Mouse (Mus musculus) forebrain, embryonic 15.5 days (tissue): ENCODE measurements around the gene Coro7. TPM values are rescaled to one million over a fixed set of nuclear protein-coding genes. Genes with fewer than 3 reads are reported as not detected.

Experiments used
- ATAC-seq: fragments of 200-750 bp; cut with Nextera tagmentation; replicated peaks from 2 replicates; pipeline ENCODE4 v1.8.0; 2017; ENCODE audit warnings: mild to moderate bottlenecking, moderate TSS enrichment, moderate library complexity
- H3K27ac ChIP-seq: fragments of 300-500 bp; sonication (generic); replicated peaks from 2 replicates; pipeline ENCODE4 v1.5.1; 2015; ENCODE audit warnings: mild to moderate bottlenecking, inconsistent platforms
- H3K27me3 ChIP-seq: fragments of 300-500 bp; sonication (generic); 2 replicates; pipeline ENCODE4 v1.6.1; 2015; ENCODE audit warnings: inconsistent platforms
- H3K36me3 ChIP-seq: fragments of 300-500 bp; sonication (generic); 2 replicates; pipeline ENCODE4 v1.6.1; 2015; ENCODE audit warnings: mild to moderate bottlenecking, inconsistent platforms
- H3K4me1 ChIP-seq: fragments of 300-500 bp; sonication (generic); 2 replicates; pipeline ENCODE4 v1.6.1; 2015; ENCODE audit warnings: inconsistent platforms
- H3K4me2 ChIP-seq: fragments of 300-500 bp; sonication (generic); replicated peaks from 2 replicates; pipeline ENCODE4 v1.6.1; 2015; ENCODE audit warnings: mild to moderate bottlenecking, inconsistent platforms
- H3K4me3 ChIP-seq: fragments of 300-500 bp; sonication (generic); 2 replicates; pipeline ENCODE4 v1.5.1; 2015; ENCODE audit warnings: mild to moderate bottlenecking, inconsistent platforms
- H3K9ac ChIP-seq: fragments of 300-500 bp; sonication (generic); replicated peaks from 2 replicates; pipeline ENCODE4 v1.6.1; 2015; ENCODE audit warnings: mild to moderate bottlenecking, inconsistent platforms
- H3K9me3 ChIP-seq: fragments of 300-500 bp; sonication (generic); 2 replicates; pipeline ENCODE4 v1.6.1; 2016; ENCODE audit warnings: inconsistent platforms
- WGBS: fragments of 180-500 bp; shearing (Covaris S2); methylation state at CpG from one replicate; pipeline ENCODE4 v1.1.7; 2015; ENCODE audit warnings: mixed read lengths; 5-methylcytosine and 5-hydroxymethylcytosine counted together
- polyA plus RNA-seq: library from polyadenylated mRNA; unstranded; fragments of >200 nt; fragmentation: Nextera tagmentation; extraction: Ambion mirVana; gene quantifications from 2 replicates; pipeline ENCODE4 v1.2.1, GENCODE M21; 2015

Coro7 gene
- polyA plus RNA-seq, 1 experiment from 2014 or later: 25.0 TPM

GRCm38 (mm10) chr16:4629950-4630349 lies 49.6 kb downstream of the Coro7 start:
- Histone ChIP-seq H3K27ac (no peak overlapping the region), H3K4me2 (no peak overlapping the region), H3K36me3 (no peaks in the 10 kb centered on the region), H3K27me3 (no peaks in the 10 kb centered on the region), H3K4me3 (no peak overlapping the region), H3K9ac (no peak overlapping the region), H3K4me1 (0 out of 2 replicates have a peak, but pooled peaks cover 4% of the 10 kb centered on the region), H3K9me3 (no peaks in the 10 kb centered on the region)
- ATAC-seq: no peak
- 24% methylated on average over 6 of the region's 6 CpGs for WGBS

GRCm38 (mm10) chr16:4628898-4629419 lies 50.6 kb downstream of the Coro7 start:
- ATAC-seq: no peak
- no peak overlapping the region for H3K4me3 ChIP-seq
- WGBS: 92% methylated on average over 9 of the region's 9 CpGs
- peaks cover 6% of the 10 kb centered on the region for H3K4me1 ChIP-seq
- no peaks in the 10 kb centered on the region for H3K9me3 ChIP-seq
- no peak overlapping the region for H3K9ac ChIP-seq
- no peak overlapping the region for H3K4me2 ChIP-seq
- no peak overlapping the region for H3K27ac ChIP-seq
- H3K36me3 ChIP-seq: no peaks in the 10 kb centered on the region
- H3K27me3 ChIP-seq: no peaks in the 10 kb centered on the region

DNA sequence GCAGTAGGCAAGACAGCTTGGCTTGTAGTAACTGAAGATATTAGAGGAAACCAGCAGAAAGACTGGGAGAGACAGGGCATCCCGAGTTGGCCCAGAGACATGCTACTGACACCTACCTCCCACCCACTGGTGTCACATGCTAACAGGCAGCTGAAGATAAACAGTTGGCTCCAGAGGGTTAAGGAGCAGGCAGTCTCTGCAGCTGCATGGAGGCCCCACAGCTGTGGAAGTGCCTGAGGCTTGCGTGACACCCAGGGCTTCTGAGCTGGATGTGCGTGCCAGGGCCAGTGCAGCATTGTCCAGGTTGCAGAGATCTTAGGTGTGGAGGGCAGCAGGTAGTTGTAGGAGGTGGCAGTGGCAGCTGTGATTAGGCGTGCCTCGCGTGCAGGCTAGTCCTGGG lies 52.5 kb downstream of the Coro7 start:
- Histone ChIP-seq H3K27ac (no peak overlapping the region), H3K4me2 (no peak overlapping the region), H3K4me3 (no peak overlapping the region), H3K27me3 (no peaks in the 10 kb centered on the region), H3K36me3 (no peaks in the 10 kb centered on the region), H3K4me1 (peaks cover 24% of the 10 kb centered on the region), H3K9me3 (no peaks in the 10 kb centered on the region), H3K9ac (no peak overlapping the region)
- 88% methylated on average over 6 of the region's 6 CpGs for WGBS
- ATAC-seq: no peak

DNA sequence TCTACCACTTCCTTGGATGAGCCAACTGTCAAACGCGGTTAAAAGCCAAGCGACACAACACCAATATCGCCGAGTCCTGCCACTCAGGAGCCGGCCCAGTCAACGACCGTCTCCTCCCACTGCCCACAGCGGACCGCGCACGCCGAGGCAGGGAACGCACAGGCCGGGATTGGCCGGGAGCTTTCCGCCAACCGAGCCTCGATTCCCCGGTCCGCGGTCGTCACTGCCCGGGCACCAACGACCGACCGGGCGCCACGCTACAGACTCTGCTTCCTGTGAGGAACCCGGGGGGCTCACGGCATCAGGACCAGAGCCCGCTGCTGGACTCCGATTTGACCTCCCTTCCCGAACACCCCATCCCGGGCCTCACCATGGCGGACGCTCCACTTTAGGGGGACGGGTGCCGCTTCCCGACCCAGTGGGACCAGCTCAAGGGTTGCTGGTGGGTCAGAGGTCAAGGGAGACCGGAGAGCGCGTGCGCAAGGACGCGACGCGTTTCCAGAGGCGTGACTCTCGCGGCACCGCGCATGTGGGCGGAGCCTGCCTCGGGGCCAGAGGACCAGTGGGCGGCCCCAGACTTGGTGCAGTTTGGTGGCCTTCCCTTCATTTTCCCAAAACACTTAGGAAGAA lies 55.0 kb downstream of the Coro7 start, which contains the start of gene Pam16:
TSS of gene Pam16 (minus strand) at position 508 of the 630 bp plus-strand sequence.
- WGBS: under 1% methylated on average over 56 of the region's 56 CpGs
- H3K4me3 ChIP-seq: peak within 1 kb of the TSS; percentile 86
- H3K4me2 ChIP-seq: peak within 1 kb of the TSS; percentile 70
- H3K27ac ChIP-seq: peak within 1 kb of the TSS; percentile 76
- peak within 1 kb of the TSS; percentile 87 for H3K9ac ChIP-seq
- no peaks in the 10 kb centered on the region for H3K36me3 ChIP-seq
- H3K27me3 ChIP-seq: no peaks in the 10 kb centered on the region
- H3K4me1 ChIP-seq: peaks cover 24% of the 10 kb centered on the region
- ATAC-seq: peak; percentile 89
- H3K9me3 ChIP-seq: no peaks in the 10 kb centered on the region

- WGBS: 19% methylated on average over 9 of the region's 9 CpGs
- H3K27ac ChIP-seq: peak overlapping the region; percentile 76
- H3K9ac ChIP-seq: peak overlapping the region; percentile 87
- H3K4me3 ChIP-seq: peak overlapping the region; percentile 86
- no peaks in the 10 kb centered on the region for H3K27me3 ChIP-seq
- no peak for ATAC-seq
- no peaks in the 10 kb centered on the region for H3K9me3 ChIP-seq
- peak overlapping the region; percentile 70 for H3K4me2 ChIP-seq
- H3K36me3 ChIP-seq: no peaks in the 10 kb centered on the region; the same call in 1 of the 2 replicates
- H3K4me1 ChIP-seq: peaks cover 24% of the 10 kb centered on the region
Measured at GRCm38 (mm10) chr16:4624074-4624473, 55.5 kb downstream of the Coro7 start.

GRCm38 (mm10) chr16:4616829-4617228 lies 62.7 kb downstream of the Coro7 start:
- Histone ChIP-seq H3K4me1 (no peaks in the 10 kb centered on the region), H3K4me2 (no peak overlapping the region), H3K9me3 (no peaks in the 10 kb centered on the region), H3K27ac (no peak overlapping the region), H3K4me3 (no peak overlapping the region), H3K36me3 (peaks cover 44% of the 10 kb centered on the region), H3K9ac (no peak overlapping the region), H3K27me3 (no peaks in the 10 kb centered on the region)
- no peak for ATAC-seq
- WGBS: 85% methylated on average over 4 of the region's 4 CpGs

GRCm38 (mm10) chr16:4615297-4615696 lies 64.3 kb downstream of the Coro7 start:
- no peaks in the 10 kb centered on the region for H3K4me1 ChIP-seq
- H3K36me3 ChIP-seq: peaks cover 54% of the 10 kb centered on the region
- 91% methylated on average over 1 of the region's 1 CpGs for whole genome bisulfite sequencing

DNA sequence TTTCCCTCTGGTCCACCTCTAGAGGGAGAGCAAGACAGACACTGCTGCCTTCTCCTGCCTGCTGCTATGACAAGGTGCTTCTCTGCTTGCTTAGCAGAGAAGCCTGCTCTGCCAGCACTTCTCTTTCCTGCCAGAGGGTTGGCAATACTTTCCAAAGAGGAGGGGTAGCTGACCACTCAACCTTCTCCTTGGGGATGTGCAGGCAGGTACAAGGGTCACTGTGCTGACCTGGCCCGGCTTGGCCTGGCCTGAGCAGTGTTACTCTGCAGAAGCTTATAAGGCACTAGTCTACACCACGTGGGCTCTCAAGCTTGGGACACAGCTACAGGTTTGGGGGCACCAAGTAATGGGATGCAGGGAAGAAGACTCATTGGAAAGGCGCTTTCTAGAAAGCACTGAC lies 64.9 kb downstream of the Coro7 start:
- Histone ChIP-seq H3K4me2 (no peak overlapping the region), H3K9me3 (no peaks in the 10 kb centered on the region), H3K4me1 (no peaks in the 10 kb centered on the region), H3K4me3 (no peak overlapping the region), H3K27me3 (no peaks in the 10 kb centered on the region), H3K27ac (no peak overlapping the region), H3K36me3 (peaks cover 57% of the 10 kb centered on the region), H3K9ac (no peak overlapping the region)
- no peak for ATAC-seq
- WGBS: 94% methylated on average over 3 of the region's 3 CpGs

More at GRCm38 (mm10) chr16:4615297-4615696, 64.3 kb downstream of the Coro7 start:
- H3K9me3 ChIP-seq: no peaks in the 10 kb centered on the region
- no peaks in the 10 kb centered on the region for H3K27me3 ChIP-seq
- no peak for ATAC-seq
- H3K4me2 ChIP-seq: no peak overlapping the region
- H3K4me3 ChIP-seq: no peak overlapping the region
- no peak overlapping the region for H3K27ac ChIP-seq
- H3K9ac ChIP-seq: no peak overlapping the region

- Histone ChIP-seq H3K4me1 (no peaks in the 10 kb centered on the region), H3K4me2 (no peak overlapping the region), H3K36me3 (peaks cover 54% of the 10 kb centered on the region), H3K9ac (no peak overlapping the region), H3K27ac (no peak overlapping the region), H3K9me3 (no peaks in the 10 kb centered on the region), H3K4me3 (no peak overlapping the region), H3K27me3 (no peaks in the 10 kb centered on the region)
- no peak for ATAC-seq
- WGBS: 94% methylated on average over 9 of the region's 9 CpGs
Measured at GRCm38 (mm10) chr16:4613736-4614135, 65.8 kb downstream of the Coro7 start.

GRCm38 (mm10) chr16:4611676-4612075 lies 67.9 kb downstream of the Coro7 start:
- H3K36me3 ChIP-seq: peaks cover 49% of the 10 kb centered on the region
- peaks cover 7% of the 10 kb centered on the region for H3K4me1 ChIP-seq
- H3K27me3 ChIP-seq: no peaks in the 10 kb centered on the region
- no peak overlapping the region for H3K9ac ChIP-seq
- no peaks in the 10 kb centered on the region for H3K9me3 ChIP-seq
- H3K4me2 ChIP-seq: no peak overlapping the region
- no peak overlapping the region for H3K27ac ChIP-seq
- H3K4me3 ChIP-seq: no peak overlapping the region
- ATAC-seq: no peak
- WGBS: 95% methylated on average over 7 of the region's 7 CpGs

DNA sequence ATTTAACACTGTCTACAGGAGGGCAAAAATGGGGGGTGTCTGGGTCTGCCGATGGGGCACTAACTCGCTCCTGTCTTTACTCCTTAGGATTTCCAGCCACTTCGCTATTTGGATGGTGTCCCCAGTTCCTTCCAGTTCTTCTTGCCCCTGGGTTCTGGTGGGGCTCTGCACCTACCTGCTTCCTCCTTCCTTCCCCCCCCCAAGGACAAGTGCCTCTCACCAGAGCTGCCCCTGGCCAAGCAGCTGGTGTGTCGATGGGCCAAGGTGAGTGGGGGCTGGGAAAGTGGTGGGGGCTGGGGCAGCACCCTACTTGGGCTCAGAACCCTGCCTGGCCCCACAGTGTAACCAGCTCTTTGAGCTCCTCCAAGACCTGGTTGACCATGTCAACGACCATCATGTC lies 68.4 kb downstream of the Coro7 start:
- WGBS: 87% methylated on average over 5 of the region's 5 CpGs
- no peak overlapping the region for H3K4me3 ChIP-seq
- no peak overlapping the region for H3K9ac ChIP-seq
- H3K9me3 ChIP-seq: no peaks in the 10 kb centered on the region
- no peaks in the 10 kb centered on the region for H3K27me3 ChIP-seq
- H3K27ac ChIP-seq: no peak overlapping the region
- peaks cover 12% of the 10 kb centered on the region for H3K4me1 ChIP-seq
- ATAC-seq: no peak
- H3K4me2 ChIP-seq: no peak overlapping the region
- H3K36me3 ChIP-seq: peaks cover 48% of the 10 kb centered on the region

- ATAC-seq: no peak
- no peak overlapping the region for H3K4me3 ChIP-seq
- H3K9me3 ChIP-seq: no peaks in the 10 kb centered on the region
- no peak overlapping the region for H3K4me2 ChIP-seq
- no peak overlapping the region for H3K9ac ChIP-seq
- H3K4me1 ChIP-seq: peaks cover 25% of the 10 kb centered on the region
- no peak overlapping the region for H3K27ac ChIP-seq
- no peaks in the 10 kb centered on the region for H3K27me3 ChIP-seq
- WGBS: 87% methylated on average over 19 of the region's 19 CpGs
- peaks cover 26% of the 10 kb centered on the region for H3K36me3 ChIP-seq
Measured at GRCm38 (mm10) chr16:4608532-4609059, 71.0 kb downstream of the Coro7 start.
